Mouse (Mus musculus): ENCODE results near the gene Map3k12. TPM values are rescaled to one million over a fixed set of nuclear protein-coding genes. Genes with fewer than 3 reads are reported as not detected.
A peak's percentile ranks its signal among the peaks of the same experiment; 100 is the strongest.

Map3k12 gene
- polyA plus RNA-seq (2015; fragmentation: Nextera tagmentation; extraction: Ambion mirVana), result 11.8 and 14.4 TPM in 2 replicates

- peak; percentile 2; the same call in 1 of the 2 replicates for ATAC-seq (ENCODE audit: borderline replicate concordance, extremely low read depth, low FRiP score, low TSS enrichment)
- under 1% methylated on average over 42 of the region's 43 CpGs for WGBS
These were observed at the start of gene Map3k12 for GRCm38 (mm10) chr15:102516728-102517404. Gene Map3k12 (minus strand): TSS chr15:102517064.

GRCm38 (mm10) chr15:102563681-102564080 is 46.8 kb upstream of the Map3k12 start:
- Histone ChIP-seq H3K4me2 (no peak overlapping the region), H3K27ac (no peak overlapping the region), H3K9me3 (no peaks in the 10 kb centered on the region), H3K27me3 (no peaks in the 10 kb centered on the region), H3K4me1 (no peaks in the 10 kb centered on the region), H3K36me3 (peaks cover 15% of the 10 kb centered on the region; the same call in 1 of the 2 replicates), H3K4me3 (no peak overlapping the region), H3K9ac (no peak overlapping the region)
- 87% methylated on average over 5 of the region's 5 CpGs for WGBS
- ATAC-seq (ENCODE audit: borderline replicate concordance, extremely low read depth, low FRiP score, low TSS enrichment), result no peak

More at GRCm38 (mm10) chr15:102516728-102517404, at the start of gene Map3k12:
- Histone ChIP-seq H3K4me3 (peak within 1 kb of the TSS; percentile 76), H3K9me3 (no peaks in the 10 kb centered on the region), H3K27ac (peak within 1 kb of the TSS; percentile 84), H3K36me3 (peaks cover 13% of the 10 kb centered on the region; the same call in 1 of the 2 replicates), H3K9ac (peak within 1 kb of the TSS; percentile 59), H3K27me3 (no peaks in the 10 kb centered on the region), H3K4me2 (peak within 1 kb of the TSS; percentile 92), H3K4me1 (peaks cover 38% of the 10 kb centered on the region)

GRCm38 (mm10) chr15:102563061-102563460 is 46.2 kb upstream of the Map3k12 start:
- Histone ChIP-seq H3K4me2 (no peak overlapping the region), H3K27ac (no peak overlapping the region), H3K36me3 (peaks cover 15% of the 10 kb centered on the region; the same call in 1 of the 2 replicates), H3K4me3 (no peak overlapping the region), H3K9me3 (no peaks in the 10 kb centered on the region), H3K4me1 (no peaks in the 10 kb centered on the region), H3K27me3 (no peaks in the 10 kb centered on the region), H3K9ac (no peak overlapping the region)
- WGBS, result 80% methylated on average over 3 of the region's 3 CpGs
- ATAC-seq (ENCODE audit: borderline replicate concordance, extremely low read depth, low FRiP score, low TSS enrichment), result no peak

GRCm38 (mm10) chr15:102562491-102562890 is 45.6 kb upstream of the Map3k12 start:
- WGBS, result 88% methylated on average over 1 of the region's 1 CpGs
- H3K9ac ChIP-seq, result no peak overlapping the region
- no peak for ATAC-seq (ENCODE audit: borderline replicate concordance, extremely low read depth, low FRiP score, low TSS enrichment)
- H3K27ac ChIP-seq, result no peak overlapping the region
- H3K4me1 ChIP-seq, result no peaks in the 10 kb centered on the region
- H3K9me3 ChIP-seq, result no peaks in the 10 kb centered on the region
- no peaks in the 10 kb centered on the region for H3K27me3 ChIP-seq
- no peak overlapping the region for H3K4me2 ChIP-seq
- H3K4me3 ChIP-seq, result no peak overlapping the region
- peaks cover 15% of the 10 kb centered on the region; the same call in 1 of the 2 replicates for H3K36me3 ChIP-seq

GRCm38 (mm10) chr15:102557580-102557979 is 40.7 kb upstream of the Map3k12 start:
- Histone ChIP-seq H3K27me3 (no peaks in the 10 kb centered on the region), H3K4me2 (no peak overlapping the region), H3K27ac (no peak overlapping the region), H3K4me3 (no peak overlapping the region), H3K4me1 (no peaks in the 10 kb centered on the region), H3K9me3 (no peaks in the 10 kb centered on the region), H3K36me3 (peaks cover 50% of the 10 kb centered on the region), H3K9ac (no peak overlapping the region)
- no peak for ATAC-seq (ENCODE audit: borderline replicate concordance, extremely low read depth, low FRiP score, low TSS enrichment)

GRCm38 (mm10) chr15:102555581-102555980 is 38.7 kb upstream of the Map3k12 start:
- Histone ChIP-seq H3K27ac (no peak overlapping the region), H3K4me3 (no peak overlapping the region), H3K4me2 (no peak overlapping the region), H3K27me3 (no peaks in the 10 kb centered on the region), H3K9ac (no peak overlapping the region), H3K4me1 (no peaks in the 10 kb centered on the region), H3K36me3 (peaks cover 61% of the 10 kb centered on the region), H3K9me3 (no peaks in the 10 kb centered on the region)
- WGBS, result 90% methylated on average over 1 of the region's 1 CpGs
- no peak for ATAC-seq (ENCODE audit: borderline replicate concordance, extremely low read depth, low FRiP score, low TSS enrichment)

GRCm38 (mm10) chr15:102552599-102552998 is 35.7 kb upstream of the Map3k12 start:
- H3K36me3 ChIP-seq, result peaks cover 61% of the 10 kb centered on the region
- H3K27me3 ChIP-seq, result no peaks in the 10 kb centered on the region
- 97% methylated on average over 5 of the region's 5 CpGs for WGBS
- no peak overlapping the region for H3K9ac ChIP-seq
- no peak overlapping the region for H3K27ac ChIP-seq
- H3K4me1 ChIP-seq, result no peaks in the 10 kb centered on the region
- H3K4me3 ChIP-seq, result no peak overlapping the region
- H3K9me3 ChIP-seq, result no peaks in the 10 kb centered on the region
- no peak overlapping the region for H3K4me2 ChIP-seq
- ATAC-seq (ENCODE audit: borderline replicate concordance, extremely low read depth, low FRiP score, low TSS enrichment), result no peak

- H3K36me3 ChIP-seq, result peaks cover 63% of the 10 kb centered on the region
- ATAC-seq (ENCODE audit: borderline replicate concordance, extremely low read depth, low FRiP score, low TSS enrichment), result no peak
- no peak overlapping the region for H3K27ac ChIP-seq
- no peaks in the 10 kb centered on the region for H3K4me1 ChIP-seq
- H3K9ac ChIP-seq, result no peak overlapping the region
- WGBS, result 96% methylated on average over 3 of the region's 3 CpGs
- H3K9me3 ChIP-seq, result no peaks in the 10 kb centered on the region
- H3K4me2 ChIP-seq, result no peak overlapping the region
- no peaks in the 10 kb centered on the region for H3K27me3 ChIP-seq
- H3K4me3 ChIP-seq, result no peak overlapping the region
These were observed 30.6 kb upstream of the Map3k12 start for GRCm38 (mm10) chr15:102547478-102547877.

GRCm38 (mm10) chr15:102546677-102547427 is 30.0 kb upstream of the Map3k12 start:
- 76% methylated on average over 3 of the region's 3 CpGs for WGBS
- H3K4me2 ChIP-seq, result no peak overlapping the region
- no peak overlapping the region for H3K4me3 ChIP-seq
- no peaks in the 10 kb centered on the region for H3K4me1 ChIP-seq
- H3K9me3 ChIP-seq, result no peaks in the 10 kb centered on the region
- no peak overlapping the region for H3K9ac ChIP-seq
- no peak overlapping the region for H3K27ac ChIP-seq
- H3K27me3 ChIP-seq, result no peaks in the 10 kb centered on the region
- H3K36me3 ChIP-seq, result peaks cover 63% of the 10 kb centered on the region
- no peak for ATAC-seq (ENCODE audit: borderline replicate concordance, extremely low read depth, low FRiP score, low TSS enrichment)

GRCm38 (mm10) chr15:102546246-102546645 is 29.4 kb upstream of the Map3k12 start:
- Histone ChIP-seq H3K36me3 (peaks cover 62% of the 10 kb centered on the region), H3K4me2 (no peak overlapping the region), H3K27ac (no peak overlapping the region), H3K4me1 (no peaks in the 10 kb centered on the region), H3K4me3 (no peak overlapping the region), H3K27me3 (no peaks in the 10 kb centered on the region), H3K9ac (no peak overlapping the region), H3K9me3 (no peaks in the 10 kb centered on the region)
- WGBS, result 89% methylated on average over 3 of the region's 3 CpGs
- ATAC-seq (ENCODE audit: borderline replicate concordance, extremely low read depth, low FRiP score, low TSS enrichment), result no peak

GRCm38 (mm10) chr15:102544801-102545200 is 27.9 kb upstream of the Map3k12 start:
- Histone ChIP-seq H3K4me3 (no peak overlapping the region), H3K27ac (no peak overlapping the region), H3K4me1 (no peaks in the 10 kb centered on the region), H3K9ac (no peak overlapping the region), H3K27me3 (no peaks in the 10 kb centered on the region), H3K4me2 (no peak overlapping the region), H3K36me3 (peaks cover 72% of the 10 kb centered on the region), H3K9me3 (no peaks in the 10 kb centered on the region)
- WGBS, result 92% methylated on average over 4 of the region's 4 CpGs
- no peak for ATAC-seq (ENCODE audit: borderline replicate concordance, extremely low read depth, low FRiP score, low TSS enrichment)

GRCm38 (mm10) chr15:102533926-102534325 is 17.1 kb upstream of the Map3k12 start:
- peaks cover 83% of the 10 kb centered on the region for H3K36me3 ChIP-seq
- no peak overlapping the region for H3K4me3 ChIP-seq
- no peak overlapping the region for H3K9ac ChIP-seq
- no peaks in the 10 kb centered on the region for H3K4me1 ChIP-seq
- no peak overlapping the region for H3K27ac ChIP-seq
- H3K4me2 ChIP-seq, result no peak overlapping the region
- no peak for ATAC-seq (ENCODE audit: borderline replicate concordance, extremely low read depth, low FRiP score, low TSS enrichment)
- H3K27me3 ChIP-seq, result no peaks in the 10 kb centered on the region
- WGBS, result 87% methylated on average over 7 of the region's 7 CpGs
- H3K9me3 ChIP-seq, result no peaks in the 10 kb centered on the region

Data from lung, embryonic 15.5 days (tissue).